Mouse (Mus musculus) ES-Bruce4 (cell line): ENCODE measurements around the gene Phgr1. TPM values are rescaled to one million over a fixed set of nuclear protein-coding genes. Genes with fewer than 3 reads are reported as not detected.

ENCODE experiments used
- H3K27ac ChIP-seq: 2 replicates; pipeline ENCODE4 v1.5.1; 2012; ENCODE audit warnings: low read length, inconsistent platforms; ENCODE audit not compliant: insufficient read depth
- H3K27me3 ChIP-seq: 2 replicates; pipeline ENCODE4 v1.6.1; 2012; ENCODE audit warnings: mild to moderate bottlenecking, low read length, inconsistent platforms; ENCODE audit not compliant: control insufficient read depth, poor library complexity, insufficient read depth, severe bottlenecking
- H3K36me3 ChIP-seq: 2 replicates; pipeline ENCODE4 v1.6.1; 2012; ENCODE audit warnings: inconsistent platforms, mild to moderate bottlenecking, low read length, moderate library complexity; ENCODE audit not compliant: control insufficient read depth, poor library complexity, insufficient read depth, severe bottlenecking
- H3K4me1 ChIP-seq: one replicate; pipeline ENCODE4 v1.8.1; 2011; ENCODE audit warnings: low read length; ENCODE audit not compliant: control insufficient read depth, insufficient read depth
- H3K4me3 ChIP-seq: 2 replicates; pipeline ENCODE4 v1.5.1; 2011; ENCODE audit warnings: low read depth, mild to moderate bottlenecking, low read length
- H3K9ac ChIP-seq: 2 replicates; pipeline ENCODE4 v1.6.1; 2012; ENCODE audit warnings: low read depth, mild to moderate bottlenecking, inconsistent platforms; ENCODE audit not compliant: poor library complexity, severe bottlenecking
- H3K9me3 ChIP-seq: replicated peaks from 2 replicates; pipeline ENCODE4 v1.6.1; 2012; ENCODE audit warnings: mild to moderate bottlenecking, low read length, inconsistent platforms; ENCODE audit not compliant: control insufficient read depth, poor library complexity, insufficient read depth, severe bottlenecking
- CTCF ChIP-seq: IDR thresholded peaks from one replicate; pipeline ENCODE4 v1.8.1; 2011; ENCODE audit warnings: low read depth, low read length
- EP300 ChIP-seq: IDR thresholded peaks from 2 replicates; pipeline ENCODE4 v1.6.1; 2011; ENCODE audit warnings: low read depth, low read length; ENCODE audit not compliant: insufficient read depth
- POLR2A ChIP-seq: IDR thresholded peaks from one replicate; pipeline ENCODE4 v1.8.1; 2011; ENCODE audit warnings: low read length; ENCODE audit not compliant: insufficient read depth
- polyA plus RNA-seq: library from polyadenylated mRNA; stranded (reverse); fragments of >200 nt; gene quantifications from 2 replicates; pipeline ENCODE4 v1.2.4, GENCODE M21; 2011; ENCODE audit warnings: low read depth; ENCODE audit not compliant: missing spikeins, insufficient read depth, insufficient read length

The Phgr1 gene
- not detected in 2 replicates for polyA plus RNA-seq

GRCm38 (mm10) chr2:118772158-118772874, at the start of gene Phgr1:
TSS of gene Phgr1 (plus strand) at chr2:118772769.
- Histone ChIP-seq H3K27ac (no peak within 1 kb of the TSS), H3K27me3 (no peaks in the 10 kb centered on the region), H3K4me1 (no peaks in the 10 kb centered on the region), H3K9ac (no peak within 1 kb of the TSS), H3K9me3 (no peaks in the 10 kb centered on the region), H3K36me3 (no peaks in the 10 kb centered on the region), H3K4me3 (no peak within 1 kb of the TSS)
- no peak for TF ChIP-seq EP300
- no peak for TF ChIP-seq CTCF
- TF ChIP-seq POLR2A: no peak

DNA sequence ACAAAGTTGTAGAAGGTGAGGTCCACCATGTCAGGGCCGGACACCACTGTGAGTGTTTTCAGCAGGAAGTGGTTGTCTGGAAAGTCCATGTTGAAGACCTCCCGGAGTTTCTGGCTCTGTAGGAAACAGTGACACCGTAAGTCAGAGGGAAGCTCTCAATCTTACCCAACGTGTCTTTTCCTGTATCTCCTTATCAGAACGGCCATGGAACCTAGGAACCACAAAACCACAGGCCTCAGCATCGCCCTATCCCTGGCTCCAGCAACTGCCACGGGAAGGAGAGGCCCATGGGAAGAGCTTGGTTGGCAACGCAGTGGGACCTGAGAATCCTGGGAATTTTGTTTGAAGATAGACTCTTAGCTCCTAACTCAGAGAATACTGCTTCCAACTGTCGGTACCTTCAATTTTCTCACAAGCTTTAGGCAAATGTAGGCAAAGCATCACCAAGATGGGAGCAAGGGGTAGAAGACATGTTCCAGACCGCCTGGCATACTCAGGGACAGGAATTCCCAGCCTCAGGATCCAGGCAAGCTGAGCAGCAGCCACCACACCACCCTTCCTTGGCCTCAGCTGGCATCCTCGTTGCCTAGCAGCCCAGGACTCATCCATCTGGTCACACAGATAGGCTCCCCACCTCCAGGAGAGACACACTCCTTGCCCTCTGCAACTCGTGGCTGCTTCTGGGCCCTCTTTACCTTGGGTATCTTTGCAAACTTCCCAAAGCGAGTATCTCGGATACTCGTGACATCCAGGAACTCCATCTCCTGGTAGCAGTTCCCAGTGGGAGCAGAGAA, 48.7 kb upstream of the Phgr1 start:
- Histone ChIP-seq H3K27me3 (no peaks in the 10 kb centered on the region), H3K4me1 (no peaks in the 10 kb centered on the region), H3K27ac (no peak overlapping the region), H3K36me3 (no peaks in the 10 kb centered on the region), H3K9me3 (no peaks in the 10 kb centered on the region), H3K9ac (no peak overlapping the region), H3K4me3 (no peak overlapping the region)
- TF ChIP-seq EP300 (no peak), POLR2A (no peak), CTCF (no peak)

DNA sequence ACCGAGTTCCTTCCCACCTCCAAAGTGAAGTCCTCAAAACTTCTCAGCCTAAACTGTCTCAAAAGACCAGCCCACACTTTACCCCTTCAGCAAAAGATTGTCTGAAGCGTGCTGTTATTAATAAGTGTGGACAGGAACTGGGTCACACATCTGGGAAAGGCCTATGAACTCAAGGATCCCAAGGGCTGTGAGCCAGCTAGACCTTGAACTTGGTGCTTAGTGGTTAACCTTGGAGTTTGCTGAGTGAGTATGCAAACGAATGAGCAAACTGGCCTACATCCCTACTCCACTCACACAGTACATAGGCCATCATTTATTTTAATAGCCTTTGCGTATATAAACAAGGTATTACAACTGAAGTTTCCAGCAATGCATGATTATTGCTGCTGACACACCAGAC, 47.1 kb upstream of the Phgr1 start:
- Histone ChIP-seq H3K9me3 (no peaks in the 10 kb centered on the region), H3K36me3 (no peaks in the 10 kb centered on the region), H3K4me3 (no peak overlapping the region), H3K9ac (no peak overlapping the region), H3K27me3 (no peaks in the 10 kb centered on the region), H3K27ac (no peak overlapping the region), H3K4me1 (no peaks in the 10 kb centered on the region)
- TF ChIP-seq CTCF (no peak), EP300 (no peak), POLR2A (no peak)

DNA sequence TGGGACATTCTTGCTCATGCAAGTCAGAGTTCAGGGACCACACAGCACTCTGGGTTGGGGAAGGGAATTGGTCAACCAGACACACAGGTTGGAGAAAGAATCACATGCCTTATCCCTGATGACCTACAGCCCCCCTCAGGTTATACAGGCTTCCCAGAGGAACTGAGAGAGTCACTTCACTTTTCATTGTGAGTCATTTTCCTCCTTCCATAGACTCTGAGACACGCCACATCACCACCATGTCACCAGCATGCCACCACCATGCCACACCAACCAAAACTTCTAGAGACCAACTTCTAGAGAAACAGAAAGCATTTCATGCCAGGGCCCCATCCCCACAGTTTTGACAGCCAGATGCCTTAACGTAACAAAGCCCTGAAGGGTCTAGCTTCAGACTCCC, 45.7 kb upstream of the Phgr1 start:
- Histone ChIP-seq H3K27me3 (no peaks in the 10 kb centered on the region), H3K9ac (no peak overlapping the region), H3K4me3 (no peak overlapping the region), H3K27ac (no peak overlapping the region), H3K9me3 (no peaks in the 10 kb centered on the region), H3K4me1 (no peaks in the 10 kb centered on the region), H3K36me3 (no peaks in the 10 kb centered on the region)
- TF ChIP-seq POLR2A: no peak

DNA sequence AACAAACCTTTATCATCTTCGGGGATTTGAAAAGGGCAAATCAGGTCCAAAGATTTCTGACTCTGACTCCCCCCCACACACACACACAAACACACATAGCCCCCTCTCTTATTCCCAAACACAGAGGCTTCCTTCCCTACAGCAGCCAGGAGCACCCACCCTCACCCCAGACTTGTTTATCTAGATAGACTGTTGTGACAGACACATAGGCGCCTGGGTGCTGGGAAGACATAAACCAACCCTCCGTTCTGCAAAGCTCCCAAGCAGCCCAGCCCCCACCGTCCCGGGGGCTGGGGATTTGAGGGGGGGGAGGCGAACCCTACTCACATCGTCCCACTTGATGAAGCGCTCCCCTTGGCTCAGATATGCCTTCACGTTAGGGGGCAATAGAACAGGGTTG, 44.7 kb upstream of the Phgr1 start:
- Histone ChIP-seq H3K4me3 (no peak overlapping the region), H3K4me1 (no peaks in the 10 kb centered on the region), H3K9me3 (no peaks in the 10 kb centered on the region), H3K9ac (no peak overlapping the region), H3K27ac (no peak overlapping the region), H3K27me3 (no peaks in the 10 kb centered on the region), H3K36me3 (no peaks in the 10 kb centered on the region)
- TF ChIP-seq POLR2A (no peak), CTCF (no peak), EP300 (no peak)

DNA sequence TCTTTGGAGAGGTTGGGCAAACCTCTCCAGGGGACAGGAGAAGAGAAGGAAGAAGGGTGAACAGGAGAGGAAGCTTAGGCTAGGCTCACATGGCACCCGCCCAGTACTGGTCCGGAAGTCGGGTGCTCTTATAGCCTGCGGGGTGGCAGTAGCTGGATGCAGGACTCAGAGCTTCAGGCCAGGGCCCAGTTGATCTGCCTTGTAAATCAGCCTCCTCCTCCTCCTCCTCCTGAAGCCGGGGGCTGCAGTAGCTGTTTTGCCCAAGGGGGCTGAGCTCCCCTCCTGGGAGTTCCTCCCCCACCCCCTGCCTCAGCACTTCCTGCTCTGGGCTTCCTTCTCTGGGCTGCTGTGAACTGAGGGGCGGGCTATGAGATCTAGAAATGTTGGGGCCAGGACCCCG, 44.2 kb upstream of the Phgr1 start, which contains the start of gene Plcb2:
TSS of gene Plcb2 (minus strand) at position 102 of the 400 bp plus-strand sequence.
- Histone ChIP-seq H3K27ac (no peak within 1 kb of the TSS), H3K4me3 (no peak within 1 kb of the TSS)

More for the DNA sequence above, 44.2 kb upstream of the Phgr1 start, which contains the start of gene Plcb2:
- H3K9ac ChIP-seq: no peak within 1 kb of the TSS
- no peaks in the 10 kb centered on the region for H3K4me1 ChIP-seq
- no peak for TF ChIP-seq POLR2A
- TF ChIP-seq EP300: no peak
- TF ChIP-seq CTCF: no peak
- H3K9me3 ChIP-seq: no peaks in the 10 kb centered on the region
- no peaks in the 10 kb centered on the region for H3K27me3 ChIP-seq
- no peaks in the 10 kb centered on the region for H3K36me3 ChIP-seq
